Mouse (Mus musculus) testis, adult 10 weeks (tissue): ENCODE measurements around the gene Hist2h2bb. TPM values are rescaled to one million over a fixed set of nuclear protein-coding genes. Genes with fewer than 3 reads are reported as not detected.

Source experiments
- polyA plus RNA-seq: library from polyadenylated mRNA; stranded (reverse); fragments of 350-450 nt; fragmentation: Illumina TruSeq; extraction: RNeasy Lipid Tissue Mini Kit (QIAGEN cat#74804); gene quantifications from one replicate; pipeline ENCODE4 v1.2.3, GENCODE M21; 2014; ENCODE audit warnings: low read depth, low replicate concordance

Gene Hist2h2bb
- polyA plus RNA-seq: not detected

DNA sequence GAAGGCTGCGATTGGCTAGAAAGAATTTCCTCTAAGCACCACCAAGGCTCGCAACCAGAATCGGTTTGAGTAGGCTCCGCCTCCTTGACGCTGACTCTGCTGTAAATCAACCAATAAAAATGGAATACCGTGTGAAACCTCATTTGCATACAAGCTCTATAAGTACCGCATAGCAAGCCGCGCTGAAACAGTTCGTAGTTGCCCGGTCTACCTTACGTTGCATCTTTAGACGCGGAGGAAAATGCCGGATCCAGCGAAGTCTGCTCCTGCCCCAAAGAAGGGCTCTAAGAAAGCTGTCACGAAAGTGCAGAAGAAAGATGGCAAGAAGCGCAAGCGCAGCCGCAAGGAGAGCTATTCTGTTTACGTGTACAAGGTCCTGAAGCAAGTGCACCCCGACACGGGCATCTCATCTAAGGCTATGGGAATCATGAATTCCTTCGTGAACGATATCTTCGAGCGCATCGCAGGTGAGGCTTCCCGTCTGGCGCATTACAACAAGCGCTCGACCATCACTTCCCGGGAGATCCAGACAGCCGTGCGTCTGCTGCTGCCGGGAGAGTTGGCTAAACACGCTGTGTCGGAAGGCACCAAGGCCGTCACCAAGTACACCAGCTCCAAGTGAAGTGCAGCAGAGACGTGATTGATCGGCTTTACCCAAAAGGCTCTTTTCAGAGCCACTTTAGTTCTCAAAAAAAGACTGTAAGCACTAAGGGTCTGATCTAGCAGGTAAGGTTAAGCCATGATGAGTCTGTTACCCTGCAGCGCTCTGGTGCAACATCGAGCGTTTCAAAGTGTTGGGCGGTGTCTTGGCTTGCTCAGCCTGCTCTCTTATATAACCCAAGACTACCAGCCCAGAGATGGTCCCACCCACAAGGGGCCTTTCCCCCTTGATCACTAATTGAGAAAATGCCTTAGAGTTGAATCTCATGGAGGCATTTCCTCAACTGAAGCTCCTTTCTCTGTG, at the start of gene Hist2h2bb:
Gene Hist2h2bb, plus strand, starts transcription at position 242 of the 964 bp plus-strand sequence.

DNA sequence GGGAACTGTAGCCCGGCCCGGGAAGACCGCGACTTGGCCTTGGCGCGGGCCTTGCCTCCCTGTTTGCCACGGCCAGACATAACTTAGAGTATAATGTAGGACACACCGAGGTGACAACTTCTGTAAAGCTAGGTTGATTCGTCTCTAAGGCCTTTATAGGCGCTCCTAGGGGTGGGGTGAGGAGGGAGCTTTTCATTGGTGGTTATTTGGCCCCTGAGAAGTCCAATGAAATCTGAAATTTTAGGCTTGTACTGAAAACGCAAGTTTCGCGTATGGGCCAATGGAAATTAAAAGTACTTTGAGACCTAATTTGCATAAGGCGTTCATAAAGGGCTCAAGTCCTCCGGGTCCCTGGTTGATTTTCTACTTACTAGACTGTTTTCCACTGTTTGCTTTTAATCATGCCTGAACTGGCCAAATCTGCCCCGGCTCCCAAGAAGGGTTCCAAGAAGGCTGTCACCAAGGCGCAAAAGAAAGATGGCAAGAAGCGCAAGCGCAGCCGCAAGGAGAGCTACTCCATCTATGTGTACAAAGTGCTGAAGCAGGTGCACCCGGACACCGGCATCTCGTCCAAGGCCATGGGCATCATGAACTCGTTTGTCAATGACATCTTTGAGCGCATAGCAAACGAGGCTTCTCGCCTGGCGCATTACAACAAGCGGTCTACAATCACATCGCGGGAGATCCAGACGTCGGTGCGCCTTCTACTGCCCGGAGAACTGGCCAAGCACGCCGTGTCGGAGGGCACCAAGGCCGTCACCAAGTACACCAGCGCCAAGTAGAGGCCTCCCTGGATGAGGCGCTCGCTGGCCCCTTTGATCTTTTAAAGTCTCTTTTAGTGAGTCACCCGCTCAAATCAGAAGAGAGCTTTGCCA, 48.5 kb upstream of the Hist2h2bb start, which contains the start of the genes Hist2h2ac and Hist2h2be:
Gene Hist2h2ac, minus strand, starts transcription at position 116 of the 875 bp plus-strand sequence.
Gene Hist2h2be, plus strand, starts transcription at position 355 of the 875 bp plus-strand sequence.

DNA sequence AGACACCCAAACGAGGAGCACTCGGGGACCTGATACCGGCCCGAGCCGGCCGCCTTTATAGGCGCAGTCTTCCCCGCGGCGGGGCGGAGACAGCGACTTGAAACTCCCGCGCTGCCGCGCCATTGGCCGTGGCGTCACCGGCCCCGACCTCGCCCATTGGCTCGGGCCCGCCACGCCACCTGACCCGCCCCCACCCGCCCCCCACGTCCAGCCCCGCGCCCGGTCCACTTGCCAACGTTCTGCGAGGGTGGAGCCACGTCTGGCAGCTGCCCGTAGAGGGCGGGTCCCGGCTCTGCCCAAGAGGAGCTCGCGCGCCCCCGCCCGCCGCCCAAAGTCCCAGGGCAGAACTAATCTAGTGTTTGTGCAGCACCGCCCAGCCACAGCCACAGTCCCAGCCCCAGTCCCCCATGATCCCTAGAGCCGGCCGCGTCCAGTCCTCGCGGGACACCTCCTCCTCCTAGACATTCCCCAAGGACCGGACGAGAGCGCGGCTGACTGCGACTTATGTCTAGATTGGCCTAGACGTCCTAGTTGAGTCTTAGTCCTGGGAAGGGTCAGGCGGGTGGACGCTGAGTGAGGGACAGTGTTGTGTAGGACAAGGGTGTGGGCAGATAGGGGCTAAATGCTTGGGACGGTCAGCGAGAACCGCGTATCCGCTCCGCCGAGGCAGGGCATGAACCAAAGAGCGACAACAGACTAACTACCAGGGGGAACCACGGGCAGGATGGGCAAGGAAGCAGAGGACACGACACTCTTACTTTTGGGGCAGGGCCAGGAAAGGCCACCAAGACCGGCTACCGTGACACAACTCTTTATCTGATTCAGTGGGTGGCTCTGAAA, 30.4 kb upstream of the Hist2h2bb start, which contains the start of gene Hist2h3c2:
Gene Hist2h3c2, minus strand, starts transcription at position 174 of the 840 bp plus-strand sequence.

DNA sequence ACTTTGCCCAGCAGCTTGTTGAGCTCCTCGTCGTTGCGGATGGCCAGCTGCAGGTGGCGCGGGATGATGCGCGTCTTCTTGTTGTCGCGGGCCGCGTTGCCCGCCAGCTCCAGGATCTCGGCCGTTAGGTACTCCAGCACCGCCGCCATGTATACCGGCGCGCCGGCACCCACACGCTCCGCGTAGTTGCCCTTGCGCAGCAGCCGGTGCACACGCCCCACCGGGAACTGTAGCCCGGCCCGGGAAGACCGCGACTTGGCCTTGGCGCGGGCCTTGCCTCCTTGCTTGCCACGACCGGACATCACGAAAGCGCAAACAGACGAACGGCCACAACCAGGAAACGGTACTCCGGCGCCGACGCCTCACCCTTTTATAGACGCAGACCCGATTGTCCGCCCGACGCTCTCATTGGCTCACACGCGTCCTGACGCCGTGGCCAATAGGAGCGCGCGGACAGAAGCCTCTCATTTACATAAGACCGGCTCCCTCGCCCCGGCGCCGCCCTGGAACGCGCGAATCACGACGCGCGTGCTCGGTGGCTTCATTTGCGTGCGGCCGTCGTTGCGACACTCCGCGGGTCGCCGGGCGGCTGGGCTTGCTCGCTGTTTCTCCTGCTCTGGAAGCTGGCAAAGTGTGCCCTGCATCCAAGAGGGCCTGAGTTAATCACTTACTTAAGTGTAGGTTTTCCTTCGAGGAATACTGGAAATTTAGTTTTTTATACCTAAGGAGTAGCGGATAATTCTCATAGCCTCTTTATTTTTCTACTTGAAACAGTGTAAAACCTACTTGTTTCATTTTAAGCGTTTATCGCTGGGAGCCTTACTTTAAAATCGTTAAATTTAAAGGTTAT, 29.4 kb upstream of the Hist2h2bb start, which contains the start of gene Hist2h2aa2:
Gene Hist2h2aa2, minus strand, starts transcription at position 328 of the 850 bp plus-strand sequence.

DNA sequence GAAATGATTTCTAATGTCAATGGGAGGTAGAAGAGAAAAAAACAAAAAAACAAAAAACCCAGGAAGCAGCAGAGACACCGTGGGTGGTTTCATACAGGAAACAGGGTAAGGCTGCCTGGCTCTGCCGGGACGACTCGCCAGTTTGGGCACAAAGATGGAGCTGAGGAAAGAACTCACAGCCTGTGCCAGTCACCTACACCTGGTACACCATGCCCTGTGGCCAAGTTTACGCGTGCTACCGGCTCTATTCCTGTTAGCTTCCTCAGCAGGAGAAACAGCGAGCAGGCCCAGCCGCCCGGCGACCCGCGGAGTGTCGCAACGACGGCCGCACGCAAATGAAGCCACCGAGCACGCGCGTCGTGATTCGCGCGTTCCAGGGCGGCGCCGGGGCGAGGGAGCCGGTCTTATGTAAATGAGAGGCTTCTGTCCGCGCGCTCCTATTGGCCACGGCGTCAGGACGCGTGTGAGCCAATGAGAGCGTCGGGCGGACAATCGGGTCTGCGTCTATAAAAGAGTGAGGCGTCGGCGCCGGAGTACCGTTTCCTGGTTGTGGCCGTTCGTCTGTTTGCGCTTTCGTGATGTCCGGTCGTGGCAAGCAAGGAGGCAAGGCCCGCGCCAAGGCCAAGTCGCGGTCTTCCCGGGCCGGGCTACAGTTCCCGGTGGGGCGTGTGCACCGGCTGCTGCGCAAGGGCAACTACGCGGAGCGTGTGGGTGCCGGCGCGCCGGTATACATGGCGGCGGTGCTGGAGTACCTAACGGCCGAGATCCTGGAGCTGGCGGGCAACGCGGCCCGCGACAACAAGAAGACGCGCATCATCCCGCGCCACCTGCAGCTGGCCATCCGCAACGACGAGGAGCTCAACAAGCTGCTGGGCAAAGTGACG, 24.3 kb upstream of the Hist2h2bb start, which contains the start of gene Hist2h2aa1:
Gene Hist2h2aa1, plus strand, starts transcription at position 495 of the 884 bp plus-strand sequence.

DNA sequence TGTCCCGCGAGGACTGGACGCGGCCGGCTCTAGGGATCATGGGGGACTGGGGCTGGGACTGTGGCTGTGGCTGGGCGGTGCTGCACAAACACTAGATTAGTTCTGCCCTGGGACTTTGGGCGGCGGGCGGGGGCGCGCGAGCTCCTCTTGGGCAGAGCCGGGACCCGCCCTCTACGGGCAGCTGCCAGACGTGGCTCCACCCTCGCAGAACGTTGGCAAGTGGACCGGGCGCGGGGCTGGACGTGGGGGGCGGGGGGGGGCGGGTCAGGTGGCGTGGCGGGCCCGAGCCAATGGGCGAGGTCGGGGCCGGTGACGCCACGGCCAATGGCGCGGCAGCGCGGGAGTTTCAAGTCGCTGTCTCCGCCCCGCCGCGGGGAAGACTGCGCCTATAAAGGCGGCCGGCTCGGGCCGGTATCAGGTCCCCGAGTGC, 23.1 kb upstream of the Hist2h2bb start, which contains the start of gene Hist2h3c1:
Gene Hist2h3c1, plus strand, starts transcription at position 259 of the 430 bp plus-strand sequence.

DNA sequence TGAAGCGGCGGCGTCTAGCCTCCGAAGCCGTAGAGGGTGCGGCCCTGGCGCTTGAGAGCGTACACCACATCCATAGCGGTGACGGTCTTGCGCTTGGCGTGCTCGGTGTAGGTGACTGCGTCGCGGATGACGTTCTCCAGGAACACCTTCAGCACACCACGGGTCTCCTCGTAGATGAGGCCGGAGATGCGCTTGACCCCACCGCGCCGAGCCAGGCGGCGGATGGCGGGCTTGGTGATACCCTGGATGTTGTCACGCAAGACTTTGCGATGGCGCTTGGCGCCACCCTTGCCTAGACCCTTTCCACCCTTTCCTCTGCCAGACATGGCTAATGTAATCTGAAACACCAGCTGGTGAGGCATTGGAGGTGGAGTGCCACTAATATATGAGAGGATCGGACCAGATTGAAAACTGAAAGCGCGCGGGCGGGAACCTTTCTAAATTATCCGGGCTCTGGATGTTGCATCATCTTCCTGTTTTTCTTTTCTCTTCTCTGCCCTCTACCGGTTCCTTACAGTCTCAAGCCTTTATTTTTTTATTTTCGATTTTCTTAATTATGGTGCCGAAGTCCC, 6.5 kb upstream of the Hist2h2bb start, which contains the start of gene Hist2h4:
Gene Hist2h4, minus strand, starts transcription at position 333 of the 572 bp plus-strand sequence.

DNA sequence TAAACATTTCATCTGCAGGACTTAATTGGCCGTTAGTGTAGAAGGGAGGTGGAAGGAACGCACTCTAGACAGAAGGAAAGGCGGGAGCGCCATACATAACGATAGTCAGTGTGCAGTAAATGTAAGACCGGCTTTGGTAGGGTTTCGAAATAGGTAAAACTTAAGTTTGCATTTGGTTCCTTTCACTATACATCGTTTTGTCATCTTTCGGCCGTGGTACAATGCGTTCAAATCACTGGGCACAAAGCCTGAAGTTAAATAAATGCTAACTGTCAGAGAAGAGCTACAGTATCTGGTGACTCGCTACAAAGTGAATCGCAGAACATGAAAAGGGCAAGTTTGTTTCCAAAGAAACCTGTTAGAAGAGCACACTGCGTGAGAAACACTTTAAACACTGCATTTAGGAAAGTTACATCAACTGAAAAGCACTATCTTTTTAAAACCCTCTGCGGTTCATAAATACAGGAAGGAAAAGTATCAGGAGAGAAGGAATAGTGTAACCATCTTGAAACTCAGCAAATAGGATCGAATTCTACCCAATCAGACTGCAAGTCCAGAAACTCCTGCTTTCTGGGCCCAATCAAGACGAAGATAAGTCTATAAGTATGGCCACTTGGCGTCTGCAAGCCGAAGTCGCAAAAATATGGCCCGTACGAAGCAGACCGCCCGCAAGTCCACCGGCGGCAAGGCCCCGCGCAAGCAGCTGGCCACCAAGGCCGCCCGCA, 1.3 kb upstream of the Hist2h2bb start, which contains the start of gene Hist2h3b:
Gene Hist2h3b, plus strand, starts transcription at position 604 of the 725 bp plus-strand sequence.

DNA sequence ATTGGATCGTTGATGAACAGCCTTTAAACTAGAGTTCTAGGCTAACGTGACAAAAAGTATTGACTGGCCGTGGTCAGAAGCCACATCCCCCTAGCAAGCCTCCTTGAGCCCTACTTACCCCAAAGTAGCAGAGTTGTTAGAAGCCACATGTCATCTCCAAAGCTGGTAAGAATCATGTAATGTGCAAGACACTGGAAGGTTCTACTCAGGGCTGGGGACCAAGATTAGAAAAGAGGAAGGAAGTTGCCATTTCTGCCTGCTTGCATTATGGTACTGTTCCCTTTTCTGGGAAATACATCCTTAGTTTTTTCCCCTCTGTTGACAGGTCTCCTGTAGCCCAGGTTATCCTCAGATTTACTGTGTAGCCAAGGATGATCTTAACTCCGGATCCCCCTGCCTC, 24.2 kb downstream of the Hist2h2bb start, which contains the start of gene Fcgr1:
Gene Fcgr1, minus strand, starts transcription at position 183 of the 400 bp plus-strand sequence.

Other genes with a start within 250 kb of the Hist2h2bb start
- 15.0 TPM for gene Vps45, start 211.3 kb upstream of the Hist2h2bb start, polyA plus RNA-seq
- gene Otud7b, start 165.2 kb upstream of the Hist2h2bb start, polyA plus RNA-seq: 27.4 TPM
- 0.57 TPM for gene Mtmr11, start 107.7 kb upstream of the Hist2h2bb start, polyA plus RNA-seq
- gene Sf3b4, start 97.4 kb upstream of the Hist2h2bb start, polyA plus RNA-seq: 27.1 TPM
- 0.14 TPM for gene Sv2a, start 88.6 kb upstream of the Hist2h2bb start, polyA plus RNA-seq
- 3.8 TPM for gene Bola1, start 50.0 kb upstream of the Hist2h2bb start, polyA plus RNA-seq
- not detected for gene Hist2h2ab, start 49.9 kb upstream of the Hist2h2bb start, polyA plus RNA-seq
- not detected for gene Hist2h2ac, start 48.9 kb upstream of the Hist2h2bb start, polyA plus RNA-seq
- gene Hist2h2be, start 48.6 kb upstream of the Hist2h2bb start, polyA plus RNA-seq: 20.2 TPM
- 2.0 TPM for gene Hist2h3c2, start 30.6 kb upstream of the Hist2h2bb start, polyA plus RNA-seq
- gene Hist2h2aa2, start 29.5 kb upstream of the Hist2h2bb start, polyA plus RNA-seq: not detected
- gene Hist2h2aa1, start 24.3 kb upstream of the Hist2h2bb start, polyA plus RNA-seq: not detected
- 12.5 TPM for gene Hist2h3c1, start 23.1 kb upstream of the Hist2h2bb start, polyA plus RNA-seq
- not detected for gene Hist2h4, start 6.4 kb upstream of the Hist2h2bb start, polyA plus RNA-seq
- gene Hist2h3b, start 1.1 kb upstream of the Hist2h2bb start, polyA plus RNA-seq: not detected
- 0.39 TPM for gene Fcgr1, start 24.2 kb downstream of the Hist2h2bb start, polyA plus RNA-seq
- 3.0 TPM for gene BC107364, start 182.6 kb downstream of the Hist2h2bb start, polyA plus RNA-seq